Mouse (Mus musculus) c-Kit-positive CD71-positive TER-119-negative erythroid progenitor cells, embryonic 14.5 days (primary cell): Measurements from ENCODE around the gene Snrnp35.
"Not testable (repeated sequence)": the region's sequence is repeated elsewhere in the genome, so short reads cannot be mapped to it uniquely, and the experiment has no call there.

Experiments used
- DNase-seq: peaks from one replicate; pipeline ENCODE4 v3.0.0-alpha.2; 2013; ENCODE audit warnings: low read depth

The Snrnp35 gene

DNA sequence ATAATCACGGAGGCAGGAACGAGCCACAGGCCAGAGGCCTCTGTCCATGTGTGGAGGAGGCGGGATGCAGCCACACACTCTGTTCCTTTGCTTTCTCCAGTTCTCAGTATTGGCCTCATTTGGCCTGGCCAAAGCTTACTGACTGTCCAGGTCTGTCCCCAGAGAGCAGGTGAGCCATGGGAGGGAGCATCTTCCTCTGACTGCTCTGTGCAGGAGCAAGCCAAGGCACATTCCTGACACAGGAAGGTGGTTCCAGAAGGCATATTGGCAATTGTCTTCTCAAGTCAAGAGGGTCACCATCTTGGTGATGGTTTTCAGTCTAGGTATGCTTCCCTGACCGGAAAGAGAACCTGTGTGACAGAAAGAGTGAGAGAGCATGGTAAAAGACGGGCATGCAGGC lies 19.5 kb upstream of the Snrnp35 start:
- no peak for DNase-seq

DNA sequence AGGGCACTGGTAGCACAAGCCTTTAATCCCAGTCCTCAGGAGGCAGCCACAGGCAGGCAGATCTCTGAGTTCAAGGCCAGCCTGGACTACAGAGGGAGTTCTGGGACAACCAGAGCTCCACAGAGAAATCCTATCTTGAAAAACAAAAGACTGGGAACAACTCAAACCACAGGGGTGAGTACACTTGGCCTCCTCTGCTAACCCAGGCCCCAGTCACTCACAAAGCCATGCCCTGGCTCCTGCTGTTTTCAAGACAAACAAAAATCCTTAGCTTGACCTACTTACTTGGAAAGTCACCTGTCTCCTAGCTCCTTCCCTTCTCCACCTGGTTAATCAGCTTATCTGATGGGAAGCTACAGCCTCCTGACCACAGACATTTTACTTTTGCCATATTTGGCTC lies 18.0 kb upstream of the Snrnp35 start:
- DNase-seq = no peak

DNA sequence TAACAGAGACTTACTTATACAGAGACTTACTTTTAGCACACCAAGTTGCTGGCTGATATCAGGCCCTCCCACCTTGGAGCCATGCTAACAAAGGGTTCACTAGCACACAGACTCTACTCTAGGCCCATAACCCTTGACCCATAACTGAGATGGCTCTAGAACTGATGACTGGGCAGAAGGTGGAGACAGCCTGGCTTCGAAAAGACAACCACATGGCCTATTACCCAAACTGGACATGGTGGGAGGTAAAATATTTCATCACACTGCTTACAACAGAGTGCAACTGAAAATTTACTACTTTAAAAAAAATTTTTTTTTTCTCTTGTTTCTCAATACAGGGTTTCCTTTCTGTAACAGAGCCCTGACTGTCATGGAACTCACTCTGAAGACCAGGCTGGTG lies 15.2 kb upstream of the Snrnp35 start:
- no peak for DNase-seq

DNA sequence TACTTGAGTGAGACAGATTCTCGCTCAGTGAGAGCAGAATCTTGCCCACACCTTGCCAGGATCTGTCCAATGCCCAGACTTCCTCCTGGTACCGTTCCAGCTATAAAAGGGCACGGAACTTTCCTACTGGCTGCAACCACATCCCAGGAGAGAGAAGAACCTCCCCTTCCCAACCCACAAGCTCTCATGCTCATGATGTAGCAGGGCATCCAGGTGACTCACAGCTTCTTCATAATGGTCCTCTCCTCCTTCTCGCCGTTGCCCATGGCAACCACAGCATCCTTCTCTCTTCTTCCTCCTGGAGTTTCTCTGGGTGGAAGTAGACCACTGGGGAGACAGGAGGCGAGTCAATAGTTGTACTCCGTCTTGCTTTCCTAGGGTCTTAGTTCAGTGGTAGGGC lies 14.6 kb upstream of the Snrnp35 start:
- no peak for DNase-seq

DNA sequence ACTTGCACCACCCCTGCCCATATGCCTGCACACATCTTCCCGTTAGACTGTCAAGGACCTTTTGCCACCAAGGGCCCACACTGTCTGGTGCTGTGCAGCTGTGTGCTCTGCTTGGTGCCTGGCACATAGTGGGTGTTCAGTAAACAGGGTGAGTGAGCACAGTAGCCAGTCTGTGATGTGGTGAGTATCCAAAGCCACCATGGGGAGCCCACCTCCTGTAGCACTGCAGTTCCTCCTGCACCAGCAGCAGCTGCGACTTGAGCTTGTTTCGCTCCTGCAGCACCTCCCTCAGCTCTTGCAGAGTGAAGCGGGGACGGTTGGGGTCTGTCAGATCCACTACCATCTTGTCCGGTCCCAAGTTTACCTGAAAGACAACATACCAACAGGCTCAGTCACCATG lies 13.4 kb upstream of the Snrnp35 start:
- DNase-seq = no peak

DNA sequence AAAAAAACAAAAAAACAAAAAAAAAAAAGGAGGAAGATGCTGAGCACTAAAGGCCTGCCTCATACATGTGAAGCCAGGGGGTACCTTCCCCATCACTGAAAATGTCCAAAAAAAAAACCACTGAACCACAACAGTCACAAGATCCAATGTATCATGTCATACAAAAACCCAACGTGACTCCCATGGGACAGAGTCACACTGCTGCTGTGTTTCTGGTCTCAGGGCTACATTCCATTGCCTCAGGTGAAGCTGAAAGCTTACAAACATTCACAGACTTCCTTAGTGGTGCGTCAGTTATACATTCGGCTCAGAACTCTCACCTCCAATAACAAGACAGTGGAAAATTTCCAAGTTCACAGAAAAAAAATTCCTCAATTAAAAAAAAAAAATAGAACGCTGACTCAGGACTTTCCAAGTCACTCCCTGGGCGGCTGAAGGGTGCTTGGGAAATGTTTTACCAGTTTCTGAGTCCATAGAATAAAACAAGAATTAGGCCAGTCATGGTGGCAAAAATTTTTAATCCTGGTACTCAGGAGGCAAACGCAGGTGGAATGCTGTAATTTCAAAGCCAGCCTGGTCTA lies 12.3 kb upstream of the Snrnp35 start:
- no peak for DNase-seq

DNA sequence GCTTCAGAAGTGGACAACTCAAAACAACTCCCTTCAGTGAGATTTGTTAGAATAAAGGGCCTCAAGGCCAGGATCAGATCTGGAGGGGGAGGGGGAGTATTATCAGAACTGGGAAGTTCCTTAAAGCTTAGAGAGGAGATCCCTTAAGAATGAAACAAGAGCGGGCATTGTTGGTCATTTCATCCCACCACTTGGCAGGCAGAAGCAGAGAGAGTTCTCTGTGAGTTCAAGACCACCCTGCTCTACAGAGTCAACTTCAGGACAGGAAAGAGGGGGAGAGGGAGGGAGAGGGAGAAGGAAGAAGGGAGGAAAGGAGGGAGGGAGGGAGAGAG lies 4.1 kb upstream of the Snrnp35 start:
- no peak for DNase-seq

DNA sequence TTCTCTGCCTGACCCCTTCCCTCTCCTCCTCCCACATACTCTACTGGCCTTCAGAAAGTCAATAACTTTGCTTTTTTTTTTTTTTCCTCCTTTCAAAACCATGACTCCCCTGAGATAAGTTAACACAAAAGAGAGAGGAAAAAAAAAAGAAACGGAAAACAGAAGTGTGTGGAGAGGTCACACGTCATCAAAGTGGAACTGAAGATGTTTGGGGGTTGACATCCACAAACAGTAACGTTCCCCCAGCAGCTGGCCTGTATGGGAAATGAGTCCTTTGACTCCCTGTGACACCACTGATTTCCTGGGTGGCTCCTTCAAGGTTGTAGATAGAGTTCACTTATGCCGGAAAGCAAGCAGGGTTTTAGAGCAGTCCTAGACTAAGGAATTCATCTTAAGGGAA lies 2.8 kb upstream of the Snrnp35 start:
- no peak for DNase-seq

DNA sequence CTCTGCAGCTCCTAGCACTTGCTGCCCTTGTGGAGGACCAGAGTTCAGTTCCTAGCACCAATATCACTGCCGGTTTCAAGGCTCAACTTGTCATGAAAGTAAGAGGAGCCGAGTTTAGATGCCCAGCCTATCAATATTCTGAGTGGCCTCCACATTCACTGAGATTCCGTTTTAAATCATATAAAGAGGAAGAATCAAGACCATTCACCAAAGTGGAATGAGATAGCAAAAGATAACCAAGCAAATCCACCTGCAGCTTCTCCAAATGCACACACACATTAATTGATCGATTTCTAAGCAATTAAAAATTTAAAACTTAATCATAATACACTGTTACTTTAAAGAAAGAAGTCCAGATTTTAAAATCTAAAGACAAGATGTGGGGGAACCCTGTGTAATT lies 1.2 kb upstream of the Snrnp35 start:
- DNase-seq = no peak

DNA sequence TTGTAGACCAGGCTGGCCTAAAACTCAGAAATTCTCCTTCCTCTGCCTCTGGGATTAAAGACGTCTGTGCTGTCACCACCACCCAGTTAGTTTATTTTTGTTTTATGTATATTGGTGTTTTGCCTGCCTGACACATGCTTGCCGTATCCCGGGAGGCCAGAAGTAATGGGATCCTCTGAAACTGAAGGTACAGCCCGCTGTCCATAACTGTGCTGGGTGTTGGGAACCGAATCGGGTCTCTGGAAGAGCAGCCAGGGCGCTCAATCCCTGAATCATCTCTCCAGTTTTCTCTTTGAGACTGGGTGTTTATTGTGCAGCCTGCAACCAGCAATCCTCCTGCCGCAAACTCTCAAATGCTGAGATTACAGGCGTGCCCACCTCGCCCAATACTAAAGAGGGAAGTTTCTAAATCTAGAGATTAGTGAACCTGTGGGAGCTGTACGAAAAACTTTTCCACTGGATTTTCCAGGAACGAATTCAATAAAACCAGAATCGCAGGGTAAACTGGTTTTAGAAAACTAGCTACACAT lies 433 bp upstream of the Snrnp35 start:
- no peak for DNase-seq

DNA sequence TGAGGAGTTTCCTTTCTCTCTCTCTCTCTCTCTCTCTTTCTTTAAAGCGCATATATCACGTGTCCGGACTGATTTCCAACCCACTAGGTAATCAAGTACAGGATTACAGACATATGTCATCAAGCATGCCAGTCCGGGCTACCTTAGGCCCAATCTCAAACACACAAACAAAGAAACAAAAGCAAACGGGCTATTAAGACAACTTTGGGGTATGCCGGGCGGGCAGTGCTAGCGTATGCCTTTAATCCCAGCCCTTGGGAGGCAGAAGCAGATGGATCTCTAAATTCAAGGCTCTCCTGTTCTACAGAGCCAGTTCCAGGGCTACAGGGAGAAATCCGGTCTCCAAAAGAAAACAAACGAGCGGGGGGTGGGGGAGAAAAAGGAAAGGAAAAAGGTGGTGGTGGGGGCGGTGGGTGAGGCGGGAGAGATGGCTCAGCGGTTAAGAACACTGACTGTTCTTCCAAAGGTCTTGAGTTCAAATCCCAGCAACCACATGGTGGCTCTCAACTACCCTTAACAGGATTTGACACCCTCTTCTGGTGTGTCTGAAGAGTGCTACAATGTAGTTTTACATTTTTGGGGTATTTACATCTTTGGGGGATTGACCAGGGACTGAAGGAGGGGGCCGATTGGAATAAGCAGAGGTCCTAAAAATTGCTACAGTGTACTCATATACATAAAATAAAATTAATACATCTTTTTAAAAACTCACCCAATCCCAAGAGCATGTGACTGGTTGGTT lies 892 bp downstream of the Snrnp35 start:
- DNase-seq = no peak

DNA sequence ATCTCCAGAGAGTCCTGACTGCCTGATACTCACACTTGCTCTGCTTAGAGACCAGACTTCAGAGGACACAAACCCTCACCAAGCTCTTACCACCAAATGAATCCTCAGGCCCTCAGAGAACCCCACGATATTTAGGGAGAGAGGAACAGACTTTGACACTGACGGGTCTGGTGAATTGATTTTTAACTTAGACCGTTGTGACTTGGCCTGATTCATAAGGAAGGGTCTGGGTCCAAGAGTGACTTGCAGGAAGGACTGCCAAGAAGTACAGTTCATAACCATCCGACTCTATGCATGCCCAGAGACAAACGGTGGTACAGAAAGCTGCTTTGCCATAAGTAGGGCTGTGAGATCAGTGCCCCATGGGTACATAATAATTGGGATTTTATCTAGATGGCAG lies 2.7 kb downstream of the Snrnp35 start:
- DNase-seq = no peak

DNA sequence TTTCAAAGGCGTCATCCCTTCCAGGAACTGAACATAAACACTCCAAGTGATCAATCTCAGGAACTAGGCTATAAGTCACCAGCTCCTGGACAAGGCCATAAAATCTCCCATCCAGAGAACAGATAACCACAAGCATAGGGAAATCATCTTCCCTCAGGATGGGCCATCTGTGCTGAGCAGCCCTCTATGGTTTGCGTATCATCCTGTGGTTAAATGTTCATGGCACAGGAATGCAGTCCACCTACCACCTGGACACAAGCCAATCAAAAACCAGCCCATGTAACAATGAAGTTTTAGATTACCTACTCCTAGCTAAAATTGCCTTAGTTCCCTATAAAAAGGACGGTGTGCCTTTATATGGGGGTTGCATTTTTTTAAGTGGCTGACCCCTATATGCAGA lies 6.0 kb downstream of the Snrnp35 start:
- no peak for DNase-seq

DNA sequence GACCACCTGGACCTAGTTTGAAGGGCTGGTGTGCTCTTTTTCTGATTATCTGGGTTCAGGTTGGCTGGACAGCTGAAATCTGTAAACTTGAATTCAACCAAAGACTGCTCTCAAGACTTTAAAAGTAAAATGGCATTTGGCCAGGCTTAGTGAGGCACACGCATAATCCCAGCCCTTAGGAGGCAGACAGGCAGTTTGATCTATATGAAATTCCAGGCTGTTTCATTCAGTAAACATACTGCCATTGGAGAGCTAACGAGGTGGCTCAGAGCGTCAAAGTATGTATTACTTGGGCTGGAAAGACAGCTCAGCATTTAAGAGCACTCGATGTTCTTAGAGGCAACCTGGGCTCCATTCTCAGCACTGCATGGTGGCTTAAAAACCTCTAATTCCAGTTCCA lies 8.8 kb downstream of the Snrnp35 start:
- no peak for DNase-seq

DNA sequence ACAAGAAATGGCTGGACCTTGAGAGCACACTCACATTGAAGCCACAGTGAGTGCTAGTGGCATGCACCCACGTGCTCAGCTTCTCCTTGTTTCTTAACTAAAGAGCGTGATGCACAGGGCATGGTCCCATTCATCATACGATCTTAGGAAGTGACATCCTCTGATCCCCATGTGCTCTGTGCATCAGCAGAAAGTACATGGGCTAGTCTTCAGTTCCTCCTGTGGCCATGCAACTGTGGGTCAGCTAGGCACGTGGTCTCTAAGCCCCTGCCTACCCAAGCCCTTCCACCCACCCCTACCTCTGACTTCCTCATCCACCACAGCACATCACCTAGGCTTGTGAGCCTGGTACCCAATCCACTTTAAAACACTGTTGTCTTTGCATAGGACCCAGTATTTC lies 9.7 kb downstream of the Snrnp35 start:
- no peak for DNase-seq

DNA sequence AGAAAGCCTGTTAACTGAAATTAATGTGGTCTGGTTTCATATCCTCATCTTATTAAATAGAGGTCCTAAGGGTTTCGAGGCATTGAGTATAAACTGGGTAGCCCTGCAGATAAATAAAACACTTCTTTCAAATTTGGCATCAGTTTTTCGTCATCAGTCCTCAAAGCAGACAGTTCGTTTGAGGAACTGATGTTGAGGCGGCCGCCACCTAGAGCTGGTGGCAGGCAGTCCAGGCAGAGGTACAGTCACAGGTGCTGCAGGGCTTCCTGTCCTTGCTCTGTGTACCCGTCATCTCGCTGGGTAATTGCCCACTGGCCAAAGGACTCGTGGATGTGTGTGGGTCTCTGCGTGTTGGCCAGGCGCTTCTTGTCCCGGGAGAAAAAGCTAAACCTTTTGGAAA lies 10.5 kb downstream of the Snrnp35 start:
- no peak for DNase-seq

DNA sequence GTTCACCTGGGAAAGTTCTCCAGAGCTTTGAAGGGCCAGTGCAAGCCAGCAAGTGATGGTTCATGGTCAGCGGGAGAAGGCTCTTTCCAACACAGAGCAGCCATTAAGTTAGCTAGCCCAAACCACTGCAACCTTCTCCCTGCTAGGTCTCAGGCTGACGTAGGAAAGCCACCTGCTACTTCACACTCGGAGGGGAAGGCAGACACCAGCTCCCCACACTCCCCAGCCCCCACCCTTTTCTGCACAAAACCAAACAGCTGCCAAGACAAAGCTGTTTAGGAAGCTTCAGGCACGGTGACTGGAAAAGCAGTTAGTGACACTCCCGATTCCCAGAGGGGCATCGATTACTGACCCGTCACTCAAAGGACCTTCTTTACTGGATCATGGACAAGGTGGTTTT lies 12.6 kb downstream of the Snrnp35 start:
- DNase-seq = no peak

DNA sequence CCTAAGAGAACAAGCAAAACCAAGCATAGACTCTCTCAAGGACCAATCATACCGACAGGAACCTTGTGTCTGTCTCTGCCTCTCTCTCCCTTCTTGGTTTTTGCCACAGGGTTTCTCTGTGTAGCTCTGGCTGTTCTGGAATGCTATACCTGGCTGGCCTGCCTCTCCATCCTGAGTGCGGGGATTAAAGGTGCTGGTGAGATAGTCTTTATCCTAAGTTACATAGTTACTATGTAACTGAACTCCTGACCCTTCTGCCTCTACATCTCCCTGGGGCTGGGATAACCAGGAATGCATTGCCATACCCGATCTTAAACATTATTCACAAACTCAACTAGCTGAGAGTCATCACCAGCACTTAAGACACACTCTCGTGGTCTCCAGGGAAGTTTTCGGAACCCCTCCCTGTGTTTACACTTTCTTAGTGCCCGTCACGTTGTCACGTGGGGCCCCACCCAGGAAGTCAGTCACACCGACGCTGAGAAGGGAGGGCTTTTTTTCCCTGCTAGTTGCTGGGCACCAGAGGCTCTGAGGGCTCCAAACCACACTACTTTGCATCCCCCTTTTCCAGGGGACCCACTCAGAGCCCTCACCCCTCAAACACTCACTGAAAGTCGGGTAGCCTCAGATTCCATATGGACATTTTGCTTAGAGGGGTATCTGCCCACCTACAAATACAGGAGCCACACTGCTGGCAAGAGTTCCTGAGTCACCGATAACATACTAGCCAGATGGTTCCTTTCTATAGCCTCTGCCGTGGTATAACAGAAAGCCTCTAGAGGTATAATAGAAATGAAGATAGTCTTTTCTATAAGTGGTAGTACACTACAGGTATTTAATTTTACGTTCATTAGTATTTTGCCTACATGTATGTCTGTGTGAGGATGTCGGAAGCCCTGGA lies 13.9 kb downstream of the Snrnp35 start:
- DNase-seq = no peak

DNA sequence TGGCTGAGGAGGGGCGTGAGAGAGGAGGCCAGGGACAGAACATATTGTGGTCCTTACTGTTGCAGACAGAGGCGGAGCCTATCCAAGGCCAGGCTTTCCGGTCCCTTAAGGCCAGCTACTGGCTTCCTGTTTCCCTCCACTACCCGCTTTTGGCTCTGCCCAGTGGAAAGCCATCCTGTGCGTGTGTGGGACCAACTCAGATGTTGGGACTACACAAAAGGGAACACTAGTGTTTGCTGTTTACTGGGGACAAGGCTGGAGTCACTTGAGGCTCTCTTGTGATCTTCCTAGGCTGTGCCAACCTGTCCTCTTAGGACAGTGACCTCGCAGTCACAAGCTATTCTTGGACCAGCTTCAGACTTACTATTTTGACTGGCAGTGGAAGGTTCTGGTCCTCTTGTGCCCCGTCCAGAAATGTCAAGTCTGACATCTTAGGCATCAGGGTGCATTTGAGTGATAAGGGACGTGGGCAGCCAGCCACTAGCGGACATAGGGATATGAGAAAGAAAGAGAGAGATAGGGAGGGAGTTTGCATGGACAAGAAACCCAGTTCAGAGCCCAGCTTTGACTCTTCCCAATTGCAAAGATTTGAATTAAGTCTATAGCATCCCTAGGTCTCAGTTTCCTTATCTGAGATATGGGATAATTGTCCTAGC lies 15.4 kb downstream of the Snrnp35 start:
- no peak for DNase-seq

DNA sequence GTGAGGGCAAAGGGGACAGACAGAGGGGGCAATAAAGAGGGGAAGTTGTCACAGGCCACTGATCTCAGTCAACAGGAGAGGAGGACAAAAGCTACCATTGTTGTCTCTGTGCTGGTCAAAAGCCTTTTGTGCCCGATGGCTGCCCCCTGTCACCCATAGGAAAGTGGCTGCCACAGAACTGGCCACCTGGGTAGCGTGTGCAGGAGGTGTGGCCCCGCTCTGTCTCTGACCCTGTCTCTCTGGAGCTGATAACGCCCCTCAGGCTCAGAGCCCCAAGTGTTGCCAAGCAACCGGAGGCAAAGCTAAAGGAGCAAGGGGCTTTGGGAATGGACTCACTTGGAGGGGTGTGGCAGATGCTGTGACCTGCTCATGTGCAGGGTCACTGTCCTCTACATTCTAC lies 16.1 kb downstream of the Snrnp35 start:
- no peak for DNase-seq

DNA sequence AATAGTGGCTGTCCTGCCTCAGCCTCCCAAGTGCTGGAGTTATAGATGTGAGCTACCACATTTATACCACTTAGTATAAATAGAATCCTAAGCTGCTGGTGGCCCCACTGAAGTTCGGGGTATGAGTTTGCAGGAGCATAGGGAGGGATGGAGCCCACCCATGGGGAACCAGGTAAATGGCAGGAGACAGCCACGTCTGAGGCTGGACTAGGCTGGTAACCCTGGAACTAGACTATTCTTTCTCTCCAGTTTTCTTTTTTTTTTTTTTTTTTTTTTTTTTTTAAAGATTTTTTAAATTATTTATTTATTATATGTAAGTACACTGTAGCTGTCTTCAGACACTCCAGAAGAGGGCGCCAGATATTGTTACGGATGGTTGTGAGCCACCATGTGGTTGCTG lies 17.1 kb downstream of the Snrnp35 start:
- DNase-seq = not testable (repeated sequence)

DNA sequence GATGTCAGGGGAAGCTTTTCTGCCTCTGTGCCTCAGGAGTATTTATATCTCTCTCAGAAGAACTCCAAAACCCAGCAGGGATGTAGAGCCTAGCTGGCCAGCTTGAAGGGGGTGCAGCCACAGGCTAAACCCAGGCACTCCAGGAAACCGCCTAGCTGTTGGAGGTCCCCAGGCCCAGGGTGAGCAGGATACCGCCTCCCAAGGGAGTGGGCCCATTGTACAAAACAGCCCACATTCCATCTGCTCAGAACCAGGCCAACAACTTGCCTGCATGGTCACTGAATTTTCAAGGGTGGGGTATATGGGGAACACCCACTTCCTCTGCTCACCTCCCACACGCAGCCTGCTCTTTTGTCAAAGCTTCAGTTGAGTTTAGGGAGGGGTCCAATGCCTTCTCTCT lies 17.6 kb downstream of the Snrnp35 start:
- DNase-seq = no peak

DNA sequence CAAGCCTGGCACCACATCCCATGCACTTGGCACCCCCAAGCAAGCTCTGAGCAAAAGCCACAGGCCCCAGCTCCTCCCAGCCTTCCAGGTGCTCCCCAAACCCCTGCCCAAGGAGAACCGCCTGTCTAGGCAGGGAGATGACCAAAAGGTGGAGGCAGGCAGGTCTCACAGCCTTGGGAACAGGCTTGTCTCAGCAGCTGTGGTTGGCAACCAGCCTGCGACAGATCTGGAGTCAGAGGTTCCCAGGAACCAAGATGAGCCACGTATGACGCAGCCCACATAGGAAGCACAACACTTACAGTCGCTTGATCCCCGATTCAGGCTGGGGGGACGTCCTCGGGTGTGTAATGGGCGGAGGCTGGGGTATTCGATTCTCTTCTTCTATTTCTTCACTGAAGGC lies 18.6 kb downstream of the Snrnp35 start:
- no peak for DNase-seq
